Mouse (Mus musculus): ENCODE measurements around the gene Ssna1. TPM values are rescaled to one million over a fixed set of nuclear protein-coding genes. Genes with fewer than 3 reads are reported as not detected.

Ssna1 gene
- total RNA-seq, 2 experiments from 2014 or later, result 62.5 to 66.2 TPM

- DNase-seq (ENCODE audit: low spot score in 2 of 2), result no peak
Observed at GRCm38 (mm10) chr2:25234551-25235220, 37.6 kb downstream of the Ssna1 start.

- DNase-seq (ENCODE audit: low spot score in 2 of 2), result no peak
Observed at GRCm38 (mm10) chr2:25234050-25234449, 38.2 kb downstream of the Ssna1 start, which contains the start of gene Slc34a3. Slc34a3 (minus strand) TSS chr2:25234364.

- no peak for DNase-seq (ENCODE audit: low spot score in 2 of 2)
Observed at GRCm38 (mm10) chr2:25233421-25233820, 38.8 kb downstream of the Ssna1 start.

GRCm38 (mm10) chr2:25231038-25231437 lies 41.2 kb downstream of the Ssna1 start:
- DNase-seq (ENCODE audit: low spot score in 2 of 2), result no peak

- DNase-seq (ENCODE audit: low spot score in 2 of 2), result no peak
Observed at GRCm38 (mm10) chr2:25230581-25230980, 41.7 kb downstream of the Ssna1 start.

- no peak for DNase-seq (ENCODE audit: low spot score in 2 of 2)
Observed at GRCm38 (mm10) chr2:25229582-25229981, 42.7 kb downstream of the Ssna1 start.

- DNase-seq (ENCODE audit: low spot score in 2 of 2), result no peak
Observed at GRCm38 (mm10) chr2:25228995-25229530, 43.2 kb downstream of the Ssna1 start.

- peak; percentile 74 to 93 for DNase-seq (ENCODE audit: low spot score in 2 of 2)
Observed at GRCm38 (mm10) chr2:25228431-25228889, 43.8 kb downstream of the Ssna1 start.

- DNase-seq (ENCODE audit: low spot score in 2 of 2), result no peak
Observed at GRCm38 (mm10) chr2:25227406-25227805, 44.8 kb downstream of the Ssna1 start.

GRCm38 (mm10) chr2:25226864-25227263 lies 45.4 kb downstream of the Ssna1 start:
- peak in 1 of 2 experiments; percentile 54 for DNase-seq (ENCODE audit: low spot score in 2 of 2)

- DNase-seq (ENCODE audit: low spot score in 2 of 2), result no peak
Observed at GRCm38 (mm10) chr2:25225811-25226379, 46.3 kb downstream of the Ssna1 start.

GRCm38 (mm10) chr2:25224766-25225752 lies 47.2 kb downstream of the Ssna1 start:
- DNase-seq (ENCODE audit: low spot score in 2 of 2), result peak; percentile 100

- no peak for DNase-seq (ENCODE audit: low spot score in 2 of 2)
Observed at GRCm38 (mm10) chr2:25224492-25224765, 47.8 kb downstream of the Ssna1 start, which contains the start of gene Tubb4b. Tubb4b (minus strand) TSS chr2:25224702.

GRCm38 (mm10) chr2:25223681-25224491 lies 48.4 kb downstream of the Ssna1 start:
- DNase-seq (ENCODE audit: low spot score in 2 of 2), result peak in 1 of 2 experiments; percentile 77

- DNase-seq (ENCODE audit: low spot score in 2 of 2), result no peak
Observed at GRCm38 (mm10) chr2:25221331-25221772, 50.9 kb downstream of the Ssna1 start.

Other genes starting within 250 kb of the Ssna1 start
- 100 to 1,000 TPM; 950 to 953 TPM for gene Nsmf, start 218.1 kb downstream of the Ssna1 start, total RNA-seq (2021)
- gene Entpd8, start 192.1 kb downstream of the Ssna1 start, total RNA-seq (2021), result not detected
- not detected for gene Noxa1, start 177.3 kb downstream of the Ssna1 start, total RNA-seq (2021)
- 10 to 100 TPM; 19.5 to 21.0 TPM for gene Nrarp, start 91.7 kb downstream of the Ssna1 start, total RNA-seq (2021)
- 1 to 10 TPM; 1.9 to 2.3 TPM for gene Tor4a, start 75.6 kb downstream of the Ssna1 start, total RNA-seq (2021)
- 10 to 100 TPM; 56.7 to 60.0 TPM for gene Nelfb, start 60.9 kb downstream of the Ssna1 start, total RNA-seq (2021)
- under 1 TPM; 0.18 to 0.25 TPM for gene Stpg3, start 57.8 kb downstream of the Ssna1 start, total RNA-seq (2021)
- under 1 TPM in 1 of 2 experiments, not detected in 1; 0.69 TPM for gene Fam166a, start 53.7 kb downstream of the Ssna1 start, total RNA-seq (2021)
- gene Tubb4b, start 47.7 kb downstream of the Ssna1 start, total RNA-seq (2021), result 100 to 1,000 TPM; 277 to 310 TPM
- not detected for gene Slc34a3, start 38.1 kb downstream of the Ssna1 start, total RNA-seq (2021)
- gene Rnf224, start 35.7 kb downstream of the Ssna1 start, total RNA-seq (2021), result not detected
- 100 to 1,000 TPM; 237 to 250 TPM for gene Rnf208, start 30.2 kb downstream of the Ssna1 start, total RNA-seq (2021)
- gene Cysrt1, start 30.0 kb downstream of the Ssna1 start, total RNA-seq (2021), result not detected
- 1 to 10 TPM; 3.8 to 3.9 TPM for gene AL732309.1, start 25.6 kb downstream of the Ssna1 start, total RNA-seq (2021)
- 10 to 100 TPM; 35.7 to 38.8 TPM for gene Tmem203, start 17.0 kb downstream of the Ssna1 start, total RNA-seq (2021)
- 10 to 100 TPM; 21.2 to 23.1 TPM for gene Tprn, start 9.8 kb downstream of the Ssna1 start, total RNA-seq (2021)
- 10 to 100 TPM; 79.8 to 84.4 TPM for gene Anapc2, start within 50 bp of the Ssna1 start, total RNA-seq (2021)
- gene Tmem210, start 15.7 kb upstream of the Ssna1 start, total RNA-seq (2021), result not detected
- gene Lrrc26, start 17.5 kb upstream of the Ssna1 start, total RNA-seq (2021), result not detected
- 100 to 1,000 TPM; 393 to 422 TPM for gene Grin1, start 46.7 kb upstream of the Ssna1 start, total RNA-seq (2021)
- gene Man1b1, start 59.9 kb upstream of the Ssna1 start, total RNA-seq (2021), result 10 to 100 TPM; 59.6 to 62.4 TPM
- 10 to 100 TPM; 35.4 to 36.7 TPM for gene Dpp7, start 83.9 kb upstream of the Ssna1 start, total RNA-seq (2021)
- gene Uap1l1, start 93.2 kb upstream of the Ssna1 start, total RNA-seq (2021), result 10 to 100 TPM; 15.6 to 19.1 TPM
- 1 to 10 TPM; 3.2 to 4.1 TPM for gene Sapcd2, start 99.9 kb upstream of the Ssna1 start, total RNA-seq (2021)
- gene Entpd2, start 123.4 kb upstream of the Ssna1 start, total RNA-seq (2021), result 10 to 100 TPM; 16.3 to 17.7 TPM
- 100 to 1,000 TPM; 426 to 435 TPM for gene Npdc1, start 126.9 kb upstream of the Ssna1 start, total RNA-seq (2021)
- under 1 TPM; 0.15 to 0.76 TPM for gene Fut7, start 150.8 kb upstream of the Ssna1 start, total RNA-seq (2021)
- 100 to 1,000 TPM; 173 to 176 TPM for gene Abca2, start 156.3 kb upstream of the Ssna1 start, total RNA-seq (2021)
- 1 to 10 TPM in 1 of 2 experiments, under 1 TPM in 1; 0.66 to 1.0 TPM for gene Clic3, start 184.4 kb upstream of the Ssna1 start, total RNA-seq (2021)
- 10 to 100 TPM; 56.7 to 61.3 TPM for gene Paxx, start 188.7 kb upstream of the Ssna1 start, total RNA-seq (2021)
- 100 to 1,000 TPM; 572 to 608 TPM for gene Ptgds, start 197.6 kb upstream of the Ssna1 start, total RNA-seq (2021)
- not detected for gene Lcn12, start 221.5 kb upstream of the Ssna1 start, total RNA-seq (2021)
- 100 to 1,000 TPM; 114 to 115 TPM for gene Fbxw5, start 228.3 kb upstream of the Ssna1 start, total RNA-seq (2021)
- gene C8g, start 229.3 kb upstream of the Ssna1 start, total RNA-seq (2021), result 1 to 10 TPM; 1.3 to 2.1 TPM

Measured in layer of hippocampus, adult 18-20 months (tissue).